Mouse (Mus musculus) embryo, embryonic 9.5 days (tissue): Measurements from ENCODE around the gene Sh3rf3.

Experiments
- DNase-seq: peaks from one replicate; pipeline ENCODE4 v3.0.0-alpha.2; 2017; ENCODE audit errors: extremely low spot score

Sh3rf3 gene

GRCm38 (mm10) chr10:59171042-59171441, 357.9 kb downstream of the Sh3rf3 start:
- DNase-seq = no peak

- no peak for DNase-seq
These were observed 359.4 kb downstream of the Sh3rf3 start for GRCm38 (mm10) chr10:59172539-59172938.

GRCm38 (mm10) chr10:59179620-59180019, 366.5 kb downstream of the Sh3rf3 start:
- no peak for DNase-seq

- DNase-seq = no peak
These were observed 369.1 kb downstream of the Sh3rf3 start for GRCm38 (mm10) chr10:59182306-59182705.
